Mouse (Mus musculus) frontal cortex, adult 2 months (tissue): Measurements from ENCODE around the gene Nfix. TPM values are rescaled to one million over a fixed set of nuclear protein-coding genes. Genes with fewer than 3 reads are reported as not detected.

Source experiments
- DNase-seq, 2 experiments: peaks; one replicate each; pipeline ENCODE4 v3.0.0; 2022; ENCODE audit warnings: low spot score in 1 of 2; ENCODE audit errors: extremely low spot score in 1 of 2
- polyA plus RNA-seq: library from polyadenylated mRNA; depleted of rRNA; stranded (reverse); fragments of >200 nt; gene quantifications from 2 replicates; pipeline ENCODE4 v1.2.3, GENCODE M21; 2012

The Nfix gene
- polyA plus RNA-seq, 1 experiment = 51.3 TPM

GRCm38 (mm10) chr8:84783198-84783918, 16.8 kb downstream of the Nfix start:
- DNase-seq = no peak

DNA sequence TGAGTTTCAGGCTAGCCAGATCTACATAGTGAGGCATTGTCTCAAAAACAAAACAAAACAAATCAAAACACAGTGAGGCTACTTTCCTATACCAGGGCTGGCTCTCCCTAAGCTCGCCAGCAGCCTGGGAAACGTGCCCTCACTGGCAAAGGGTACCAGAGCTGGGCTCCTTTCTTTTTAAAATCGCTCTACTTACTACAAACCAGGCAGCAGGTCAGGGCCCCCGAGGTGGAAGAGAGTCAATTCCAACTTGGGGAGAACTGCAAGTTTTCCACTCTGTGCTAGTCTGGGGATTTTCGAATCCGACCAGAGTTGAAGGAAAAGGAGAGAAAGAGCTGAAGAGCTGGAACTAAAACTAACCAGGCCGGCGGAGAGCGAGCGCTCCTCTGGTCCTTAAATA, 17.5 kb downstream of the Nfix start:
- no peak for DNase-seq

- no peak for DNase-seq
Observed at GRCm38 (mm10) chr8:84781686-84782505, 18.2 kb downstream of the Nfix start.

DNA sequence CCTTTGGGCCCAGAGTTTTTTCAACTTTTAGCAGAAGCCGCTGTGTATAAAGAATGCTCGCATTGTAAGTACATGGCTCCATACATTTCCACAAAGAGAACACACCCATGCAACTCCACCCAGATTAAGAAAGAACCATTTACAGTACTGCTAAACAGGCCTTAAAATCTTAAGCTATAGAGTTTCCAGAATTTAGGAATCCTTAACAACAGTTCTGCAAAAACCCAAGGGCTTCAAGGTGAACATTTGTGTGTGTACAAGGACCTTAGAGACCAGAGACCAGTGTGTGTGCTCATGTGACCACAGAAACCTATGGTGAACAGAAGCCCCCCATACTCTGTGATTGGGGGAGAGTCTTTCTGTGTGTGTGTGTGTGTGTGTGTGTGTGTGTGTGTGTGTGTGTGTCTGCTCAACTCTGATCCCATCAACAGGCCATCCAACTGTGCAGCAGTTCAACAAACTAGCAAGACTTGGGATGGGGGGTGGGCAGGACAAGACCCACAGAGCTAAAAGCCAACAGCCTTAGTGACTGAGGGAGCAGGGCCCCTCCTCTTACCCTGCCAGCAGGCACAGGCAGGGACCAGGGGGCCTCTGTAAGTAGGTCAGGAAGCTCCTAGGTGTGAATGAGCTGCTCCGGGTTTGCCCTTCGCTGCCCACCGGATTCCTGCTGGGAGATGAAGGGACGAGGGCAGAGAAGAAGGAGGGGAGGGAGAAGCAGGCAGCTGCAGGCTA, 19.0 kb downstream of the Nfix start:
- no peak for DNase-seq

DNA sequence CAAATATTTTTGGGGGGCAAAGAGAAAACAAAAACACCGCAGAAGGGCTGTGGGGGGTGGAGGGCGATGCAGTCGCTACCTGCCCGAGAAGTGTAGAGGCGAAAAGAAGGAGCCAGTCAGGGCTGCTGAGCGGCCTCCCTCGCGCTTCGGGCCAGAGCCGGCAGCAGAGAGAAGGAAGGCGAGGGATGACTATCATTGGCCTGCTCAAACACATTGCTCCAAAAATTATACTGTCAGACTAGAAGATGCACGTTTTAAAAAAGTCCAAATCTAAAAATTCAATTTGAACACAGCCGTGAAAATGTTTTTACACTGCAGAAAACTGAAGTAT, 20.0 kb downstream of the Nfix start:
- no peak for DNase-seq

GRCm38 (mm10) chr8:84779519-84780224, 20.5 kb downstream of the Nfix start:
- DNase-seq = peak in 1 of 2 experiments; percentile 71

GRCm38 (mm10) chr8:84778638-84779380, 21.3 kb downstream of the Nfix start:
- no peak for DNase-seq

- no peak for DNase-seq
Observed at GRCm38 (mm10) chr8:84777899-84778637, 22.1 kb downstream of the Nfix start.

GRCm38 (mm10) chr8:84776569-84776968, 23.6 kb downstream of the Nfix start:
- no peak for DNase-seq

GRCm38 (mm10) chr8:84775621-84776113, 24.5 kb downstream of the Nfix start:
- no peak for DNase-seq

- peak in 1 of 2 experiments; percentile 76 for DNase-seq
Observed at GRCm38 (mm10) chr8:84775105-84775591, 25.0 kb downstream of the Nfix start.

GRCm38 (mm10) chr8:84774473-84774911, 25.7 kb downstream of the Nfix start:
- no peak for DNase-seq

- peak; percentile 75 to 86 for DNase-seq
Observed at GRCm38 (mm10) chr8:84773833-84774232, 26.3 kb downstream of the Nfix start.

DNA sequence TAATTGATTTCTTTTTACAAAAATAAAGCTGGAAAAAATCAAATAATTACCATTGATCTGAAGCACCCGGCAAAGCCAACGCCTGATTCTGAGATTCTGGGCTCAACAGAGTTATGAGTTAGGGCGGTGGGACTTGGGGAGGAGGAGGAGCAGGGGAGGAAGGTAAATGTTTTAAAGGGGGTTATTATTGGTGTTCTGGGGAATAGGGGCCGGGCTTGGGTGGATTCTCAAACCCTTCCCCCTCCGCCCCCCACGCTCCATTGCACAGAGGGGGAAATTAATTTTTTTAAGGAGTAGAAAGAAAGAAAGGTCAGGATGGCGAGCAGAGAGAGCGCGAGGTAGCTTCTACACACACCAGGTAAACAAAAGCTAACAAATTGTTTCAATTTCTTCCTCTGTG, 26.8 kb downstream of the Nfix start:
- DNase-seq = no peak

DNA sequence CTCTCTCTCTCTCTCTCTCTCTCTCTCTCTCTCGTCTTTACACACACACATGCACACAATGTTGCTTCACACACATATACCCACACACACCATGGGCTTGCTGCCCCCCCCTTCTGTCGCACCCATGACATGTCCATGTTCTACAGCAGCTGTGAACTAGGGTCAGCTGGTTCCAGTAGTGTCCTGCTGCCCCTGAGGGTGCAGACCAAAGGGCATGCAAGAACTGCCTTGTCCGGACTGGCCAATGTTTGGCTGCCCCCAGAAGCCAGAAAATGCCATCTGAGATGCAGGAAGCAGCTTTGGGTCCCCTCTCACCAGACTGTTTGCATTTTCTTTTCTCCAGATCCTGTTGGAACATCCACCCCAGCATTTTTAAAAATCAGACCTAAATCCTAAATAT, 27.5 kb downstream of the Nfix start:
- no peak for DNase-seq

DNA sequence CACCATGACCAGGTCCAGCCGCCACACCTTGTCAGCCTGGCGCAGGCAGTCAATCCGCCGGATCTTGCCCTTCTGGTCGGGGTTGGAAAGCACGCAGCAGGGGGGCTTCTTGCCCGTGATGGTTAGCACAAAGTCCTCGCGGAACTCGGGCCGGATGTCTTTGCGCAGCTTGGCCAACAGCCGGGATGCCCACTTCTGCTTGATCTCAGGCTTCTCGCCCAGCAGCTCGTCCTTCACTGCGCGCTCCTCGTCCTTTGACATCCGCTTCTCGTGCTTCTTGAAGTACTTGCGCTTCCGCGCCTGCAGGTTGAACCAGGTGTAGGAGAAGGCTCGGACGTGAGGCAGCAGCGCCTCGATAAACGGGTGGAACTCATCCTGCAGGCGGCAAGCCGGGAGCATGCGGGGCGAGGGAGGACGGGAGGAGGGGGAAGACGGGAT, 28.2 kb downstream of the Nfix start:
- no peak for DNase-seq

DNA sequence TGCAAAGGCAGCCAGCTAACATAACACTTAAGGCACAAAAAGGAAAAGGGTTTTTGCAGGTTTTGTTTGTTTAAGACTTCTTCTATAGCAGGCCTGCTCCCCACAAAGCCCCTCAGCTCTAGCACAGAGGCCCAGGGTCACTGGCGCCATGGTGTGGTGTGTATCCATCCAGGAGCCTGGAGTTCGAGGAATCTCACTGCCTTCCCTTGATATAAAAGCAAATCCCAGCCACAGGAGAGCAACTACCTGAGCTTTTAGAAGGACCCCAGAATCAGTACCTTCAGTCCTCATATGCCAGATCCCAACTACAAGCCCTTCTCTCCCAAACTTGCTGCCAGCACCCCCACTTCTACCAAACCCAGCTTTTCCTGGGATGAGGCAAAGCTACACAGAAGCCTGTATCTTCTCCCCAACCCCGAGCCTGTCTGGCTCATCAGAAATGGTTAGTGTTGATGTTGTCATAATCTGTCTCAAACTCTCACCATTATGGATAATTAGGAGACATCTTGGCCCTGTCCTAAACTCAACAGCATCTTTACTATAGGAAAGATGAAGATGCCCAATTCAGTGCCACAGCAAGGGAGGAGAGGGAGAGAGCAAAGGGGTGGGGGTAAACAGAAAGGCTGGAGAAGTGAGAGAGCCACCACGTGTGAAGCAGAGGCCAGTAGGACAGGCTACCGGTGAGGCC, 29.0 kb downstream of the Nfix start:
- DNase-seq = no peak
